Mouse (Mus musculus) heart, embryonic 14.5 days (tissue): ENCODE measurements around the gene Rfx6. TPM values are rescaled to one million over a fixed set of nuclear protein-coding genes. Genes with fewer than 3 reads are reported as not detected.

ENCODE experiments used
- ATAC-seq: fragments of 200-750 bp; cut with Nextera tagmentation; 2 replicates; pipeline ENCODE4 v1.8.0; 2017; ENCODE audit warnings: low read depth, moderate TSS enrichment; ENCODE audit not compliant: insufficient number of reproducible peaks, insufficient read depth, low FRiP score
- H3K27ac ChIP-seq, 2 experiments: fragments of 200-500 bp in 1 of 2; fragments of 300-500 bp in 1 of 2; sonication (generic) in 1 of 2; replicated peaks in 1 of 2; 2 replicates each; pipeline ENCODE4 v1.5.1; 2012 to 2014; ENCODE audit warnings: low read depth in 2 of 2, low read length in 2 of 2, control low read depth in 1 of 2, mild to moderate bottlenecking in 1 of 2, mixed read lengths in 1 of 2; ENCODE audit not compliant: control insufficient read depth in 1 of 2, insufficient read depth in 1 of 2
- H3K27me3 ChIP-seq: fragments of 300-500 bp; sonication (generic); 2 replicates; pipeline ENCODE4 v1.6.1; 2014; ENCODE audit warnings: mild to moderate bottlenecking, low read length, control low read depth; ENCODE audit not compliant: control insufficient read depth, insufficient read depth
- H3K36me3 ChIP-seq: fragments of 300-500 bp; sonication (generic); 2 replicates; pipeline ENCODE4 v1.6.1; 2014; ENCODE audit warnings: mild to moderate bottlenecking, control low read depth, low read length, mixed read lengths; ENCODE audit not compliant: control insufficient read depth, insufficient read depth
- H3K4me1 ChIP-seq, 2 experiments: fragments of 200-500 bp in 1 of 2; fragments of 300-500 bp in 1 of 2; sonication (generic) in 1 of 2; 2 replicates each; pipeline ENCODE4 v1.6.1; 2012 to 2014; ENCODE audit warnings: low read length in 2 of 2, control low read depth in 1 of 2, mixed read lengths in 1 of 2; ENCODE audit not compliant: control insufficient read depth in 2 of 2, insufficient read depth in 2 of 2
- H3K4me2 ChIP-seq: fragments of 300-500 bp; sonication (generic); 2 replicates; pipeline ENCODE4 v1.6.1; 2014; ENCODE audit warnings: mild to moderate bottlenecking, low read length
- H3K4me3 ChIP-seq, 2 experiments: fragments of 200-500 bp in 1 of 2; fragments of 300-500 bp in 1 of 2; sonication (generic) in 1 of 2; 2 replicates each; pipeline ENCODE4 v1.5.1; 2012 to 2014; ENCODE audit warnings: low read length in 2 of 2, mild to moderate bottlenecking in 2 of 2, control low read depth in 1 of 2, low read depth in 1 of 2, moderate library complexity in 1 of 2; ENCODE audit not compliant: control insufficient read depth in 1 of 2, insufficient read depth in 1 of 2
- H3K9ac ChIP-seq: fragments of 300-500 bp; sonication (generic); 2 replicates; pipeline ENCODE4 v1.6.1; 2014; ENCODE audit warnings: mild to moderate bottlenecking, low read length
- H3K9me3 ChIP-seq: fragments of 300-500 bp; sonication (generic); 2 replicates; pipeline ENCODE4 v1.6.1; 2016; ENCODE audit warnings: low read length, control low read depth; ENCODE audit not compliant: control insufficient read depth
- WGBS: fragments of 180-500 bp; shearing (Covaris S2); extraction: QIAGEN DNeasy Blood & Tissue Kit; methylation state at CpG from one replicate; pipeline ENCODE4 v1.1.7; 2014; 5-methylcytosine and 5-hydroxymethylcytosine counted together
- polyA plus RNA-seq: library from polyadenylated mRNA; unstranded; fragments of >200 nt; fragmentation: Nextera tagmentation; extraction: Ambion mirVana; gene quantifications from 2 replicates; pipeline ENCODE4 v1.2.1, GENCODE M21; 2014

Gene Rfx6
- not detected in 2 replicates for polyA plus RNA-seq

DNA sequence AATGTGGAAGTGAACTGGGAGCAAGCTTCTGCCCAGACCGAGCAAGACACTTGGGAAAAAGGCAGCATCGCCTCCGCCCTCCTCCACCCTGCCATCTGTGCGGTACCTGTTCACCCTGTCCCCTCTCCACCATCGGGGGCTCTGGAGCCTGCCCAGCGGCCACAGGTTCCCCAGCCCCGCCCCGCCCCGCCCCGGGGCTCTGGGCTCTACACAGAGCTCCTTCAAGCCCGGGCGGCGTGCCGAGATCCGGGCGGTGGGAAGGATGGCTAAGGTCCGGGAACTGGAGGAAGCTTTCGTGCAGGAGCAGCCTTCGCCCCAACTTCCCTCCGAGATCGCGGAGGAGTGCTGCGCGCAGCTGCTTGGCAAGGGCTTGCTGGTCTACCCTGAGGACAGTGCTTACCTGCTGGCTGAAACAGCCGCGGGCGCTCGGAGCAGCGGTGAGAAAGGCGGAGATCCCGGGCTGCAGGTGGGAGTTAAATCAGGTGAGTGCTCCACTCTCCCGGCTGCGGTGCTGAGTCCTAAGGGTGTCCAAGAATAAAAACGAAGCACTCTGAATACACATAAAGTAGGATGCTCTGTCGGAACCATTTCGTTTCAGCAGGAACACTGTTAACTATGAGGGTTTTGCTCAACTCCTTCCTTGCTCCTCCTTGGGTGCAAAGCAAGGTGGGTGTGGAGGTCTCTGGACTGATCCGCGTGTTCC lies at the start of gene Rfx6:
TSS of gene Rfx6 (plus strand) at position 209 of the 703 bp plus-strand sequence.
- peaks cover 28% of the 10 kb centered on the region for H3K27me3 ChIP-seq
- H3K4me1 ChIP-seq = peaks cover 0 to 7% of the 10 kb centered on the region in 2 experiments; a peak in 2 of 4 replicates
- H3K9me3 ChIP-seq = no peaks in the 10 kb centered on the region
- H3K36me3 ChIP-seq = no peaks in the 10 kb centered on the region
- peak within 1 kb of the TSS; percentile 83 for H3K4me2 ChIP-seq
- H3K27ac ChIP-seq = no peak within 1 kb of the TSS
- H3K9ac ChIP-seq = no peak within 1 kb of the TSS
- no peak for ATAC-seq
- H3K4me3 ChIP-seq = peak within 1 kb of the TSS; percentile 32 to 44
- WGBS = 1% methylated on average over 37 of the region's 38 CpGs

DNA sequence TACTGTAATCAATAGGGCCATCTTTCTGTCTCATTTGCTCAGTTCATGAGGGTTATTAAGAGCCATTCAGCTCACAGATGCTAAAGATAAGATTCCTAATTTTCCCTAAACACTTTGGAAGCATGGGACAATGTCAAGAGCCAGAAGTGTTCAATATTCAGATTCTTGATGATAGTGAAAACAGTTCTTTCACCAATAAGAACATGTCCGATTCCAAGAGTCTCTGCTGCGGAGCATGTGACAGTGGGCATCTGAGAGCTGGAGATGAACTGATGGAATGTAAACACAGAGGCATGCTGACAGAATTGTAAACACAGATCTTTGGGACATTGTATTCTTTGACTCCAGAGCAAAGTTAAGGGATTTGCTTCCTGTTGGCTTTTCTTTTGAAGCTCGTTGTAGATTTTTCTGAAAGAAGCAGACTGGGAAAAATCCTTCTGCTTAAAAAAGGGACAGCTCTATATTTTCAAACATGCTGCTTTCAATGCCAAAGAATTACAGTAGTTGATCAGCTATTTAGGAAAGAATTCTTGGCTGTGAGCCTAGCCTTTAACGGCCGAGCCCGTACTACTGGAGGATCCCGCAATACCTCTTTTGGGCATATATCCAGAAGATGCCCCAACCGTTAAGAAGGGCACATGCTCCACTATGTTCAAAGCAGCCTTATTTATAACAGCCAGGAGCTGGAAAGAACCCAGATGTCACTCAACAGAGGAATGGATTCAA lies 46.0 kb upstream of the Rfx6 start, which contains the start of gene Gprc6a:
TSS of gene Gprc6a (minus strand) at position 51 of the 726 bp plus-strand sequence.
- no peaks in the 10 kb centered on the region for H3K4me1 ChIP-seq
- H3K4me3 ChIP-seq = no peak within 1 kb of the TSS
- 53% methylated on average over 8 of the region's 8 CpGs for WGBS
- no peaks in the 10 kb centered on the region for H3K9me3 ChIP-seq
- ATAC-seq = no peak
- no peak within 1 kb of the TSS for H3K4me2 ChIP-seq
- H3K27me3 ChIP-seq = no peaks in the 10 kb centered on the region
- no peaks in the 10 kb centered on the region for H3K36me3 ChIP-seq
- H3K9ac ChIP-seq = no peak within 1 kb of the TSS
- H3K27ac ChIP-seq = no peak within 1 kb of the TSS

DNA sequence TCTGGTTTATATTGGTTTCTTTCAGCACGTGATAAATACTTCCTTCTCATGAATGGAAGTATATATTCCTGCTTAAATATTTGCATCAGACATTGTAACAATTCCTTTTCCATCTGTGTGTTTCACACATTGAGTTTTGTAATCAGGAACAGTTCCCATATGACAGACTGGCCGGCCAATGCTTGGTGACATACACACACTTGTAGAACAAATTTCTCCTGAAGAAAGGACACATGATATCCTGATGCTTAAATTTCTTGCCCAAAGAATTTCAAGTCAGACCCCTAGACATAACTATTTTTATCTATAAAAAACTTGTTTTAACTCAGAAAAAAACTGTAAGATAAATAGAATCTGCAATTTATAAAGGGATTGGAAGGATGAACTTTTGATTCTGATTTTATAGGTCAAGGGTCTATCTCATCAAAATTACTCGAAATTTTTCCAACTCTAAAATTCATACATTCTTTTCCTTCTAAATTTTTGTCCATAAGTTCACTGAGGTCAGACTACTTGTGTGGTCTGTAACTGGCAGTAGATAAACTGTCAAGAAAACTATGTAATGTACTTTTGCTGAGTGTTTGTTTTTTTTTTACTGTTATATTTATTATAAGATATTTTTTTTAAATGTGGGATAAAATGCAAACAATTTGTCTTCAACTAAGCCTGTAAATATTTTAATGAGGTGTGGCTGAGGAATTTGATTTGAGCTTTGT lies 27.9 kb upstream of the Rfx6 start:
- Histone ChIP-seq H3K9ac (no peak overlapping the region), H3K4me3 (no peak overlapping the region), H3K9me3 (no peaks in the 10 kb centered on the region), H3K4me2 (no peak overlapping the region), H3K4me1 (no peaks in the 10 kb centered on the region), H3K27me3 (no peaks in the 10 kb centered on the region), H3K36me3 (no peaks in the 10 kb centered on the region), H3K27ac (no peak overlapping the region)
- WGBS = 47% methylated on average over 3 of the region's 3 CpGs
- no peak for ATAC-seq

DNA sequence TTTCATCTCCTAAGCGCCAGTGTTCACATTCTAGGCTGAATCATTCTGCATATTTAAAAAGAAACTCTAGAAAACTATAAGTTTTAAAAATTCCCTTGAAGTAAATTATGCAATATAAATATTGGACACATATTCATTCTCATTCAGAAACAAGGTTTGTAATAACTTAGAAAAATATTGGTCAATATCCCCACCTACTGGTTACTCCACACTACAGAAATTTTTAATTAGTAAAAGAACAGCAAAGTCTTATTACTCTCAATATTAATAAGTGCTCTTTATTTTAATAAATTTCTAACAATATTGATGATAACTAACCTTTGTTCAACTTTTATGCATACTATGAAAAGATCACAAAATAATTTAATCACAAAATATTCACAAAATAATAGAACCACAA lies 20.2 kb upstream of the Rfx6 start:
- Histone ChIP-seq H3K4me2 (no peak overlapping the region), H3K36me3 (no peaks in the 10 kb centered on the region), H3K9me3 (no peaks in the 10 kb centered on the region), H3K27me3 (no peaks in the 10 kb centered on the region), H3K4me3 (no peak overlapping the region), H3K9ac (no peak overlapping the region), H3K27ac (no peak overlapping the region), H3K4me1 (no peaks in the 10 kb centered on the region)
- ATAC-seq = no peak
- WGBS = 60% methylated on average over 1 of the region's 1 CpGs

DNA sequence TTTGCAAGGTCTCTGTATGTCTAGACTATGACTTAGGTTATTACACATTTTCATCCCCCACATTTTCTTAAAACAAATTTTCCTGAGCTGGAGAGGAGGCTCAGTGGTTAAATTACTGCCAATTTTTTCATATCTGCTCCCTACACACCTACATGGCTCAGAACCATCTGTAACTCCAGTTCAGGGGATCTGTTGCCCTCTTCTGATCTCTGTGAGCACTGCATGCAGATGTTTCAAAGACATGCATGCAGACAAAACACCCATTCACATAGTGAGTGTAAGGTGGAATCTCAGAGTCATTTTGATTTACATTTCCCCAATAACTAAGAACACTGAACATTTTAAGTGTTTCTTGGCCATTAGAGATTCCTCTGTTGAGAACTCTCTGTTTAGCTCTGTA lies 8.2 kb upstream of the Rfx6 start:
- Histone ChIP-seq H3K4me3 (no peak overlapping the region), H3K27me3 (no peaks in the 10 kb centered on the region), H3K4me2 (no peak overlapping the region), H3K27ac (no peak overlapping the region), H3K4me1 (no peaks in the 10 kb centered on the region), H3K9ac (no peak overlapping the region), H3K9me3 (no peaks in the 10 kb centered on the region), H3K36me3 (no peaks in the 10 kb centered on the region)
- ATAC-seq = no peak

DNA sequence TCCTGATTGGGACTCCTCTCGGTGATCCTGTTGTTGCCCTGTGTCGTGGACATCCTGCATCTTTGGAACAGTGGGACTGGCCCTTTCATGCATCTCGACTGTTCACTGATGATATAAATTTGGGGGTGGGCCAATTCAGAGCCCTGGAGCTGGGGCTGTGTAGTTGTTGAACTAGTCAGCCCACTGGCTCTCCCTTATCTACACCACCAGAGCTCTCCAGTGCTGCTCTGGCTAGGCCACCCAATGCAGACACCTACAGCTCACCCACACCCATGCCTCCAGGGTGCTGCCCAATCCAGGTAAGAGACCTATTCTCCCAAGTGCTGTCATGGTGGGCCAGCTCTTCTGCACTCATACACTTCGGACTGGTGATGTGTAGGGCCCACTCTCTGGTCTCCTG lies 6.0 kb upstream of the Rfx6 start:
- no peak overlapping the region for H3K4me2 ChIP-seq
- H3K4me3 ChIP-seq = no peak overlapping the region
- WGBS = 72% methylated on average over 4 of the region's 4 CpGs
- H3K36me3 ChIP-seq = no peaks in the 10 kb centered on the region
- no peak for ATAC-seq
- no peaks in the 10 kb centered on the region for H3K4me1 ChIP-seq
- H3K9me3 ChIP-seq = no peaks in the 10 kb centered on the region
- H3K27ac ChIP-seq = no peak overlapping the region
- H3K9ac ChIP-seq = no peak overlapping the region
- H3K27me3 ChIP-seq = peaks cover 7% of the 10 kb centered on the region

DNA sequence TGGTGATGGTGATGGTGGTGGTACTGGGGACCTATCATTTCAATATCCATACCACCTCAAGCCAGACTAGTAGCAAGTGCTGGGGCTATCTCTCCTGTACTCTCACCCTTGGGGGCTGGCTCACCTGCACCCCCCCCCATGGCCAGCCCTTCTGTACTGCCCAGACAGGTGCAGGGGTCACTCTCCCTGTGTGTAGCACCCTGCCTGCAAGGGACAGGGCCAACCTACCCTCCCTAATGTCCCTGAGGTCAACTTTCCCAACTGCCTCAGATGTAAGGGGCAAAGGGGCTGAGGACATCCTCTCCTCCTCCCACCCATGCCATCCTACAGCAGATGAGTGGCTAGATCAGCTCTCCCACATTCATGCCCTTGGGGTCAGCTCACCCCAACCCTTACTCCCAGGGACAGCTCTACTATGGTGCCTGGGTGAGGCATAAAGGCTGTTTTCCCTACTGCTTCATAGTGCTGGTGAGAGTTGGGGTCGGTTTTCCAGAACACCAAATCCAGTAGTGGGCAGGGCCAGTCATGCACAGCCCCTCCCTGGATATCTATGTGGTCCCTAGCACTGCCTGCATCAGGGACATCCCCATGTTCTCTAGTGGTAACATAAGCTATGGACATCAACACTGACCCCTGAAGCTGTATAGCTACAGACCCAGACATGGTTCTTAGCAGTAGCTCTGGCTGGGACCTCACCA lies 5.3 kb upstream of the Rfx6 start:
- Histone ChIP-seq H3K9ac (no peak overlapping the region), H3K4me2 (no peak overlapping the region), H3K27ac (no peak overlapping the region), H3K27me3 (peaks cover 13% of the 10 kb centered on the region), H3K36me3 (no peaks in the 10 kb centered on the region), H3K9me3 (no peaks in the 10 kb centered on the region), H3K4me1 (no peaks in the 10 kb centered on the region), H3K4me3 (no peak overlapping the region)
- peak; percentile 54; the same call in 1 of the 2 replicates for ATAC-seq
- WGBS = 33% methylated on average over 1 of the region's 1 CpGs
